Mouse (Mus musculus) Patski (cell line): ENCODE measurements around the gene Nnmt. TPM values are rescaled to one million over a fixed set of nuclear protein-coding genes. Genes with fewer than 3 reads are reported as not detected.

ENCODE experiments used
- ATAC-seq: fragments of 100-300 bp; one replicate; pipeline ENCODE4 v1.8.0; 2021
- CTCF ChIA-PET: fragments of 350-600 bp; sonication (Branson Sonifier 250); formaldehyde crosslinking; loops from one replicate; lab custom pipeline; 2022; ENCODE audit warnings: inconsistent platforms; lab: Charles Lee
- POLR2A ChIA-PET: fragments of 350-600 bp; sonication (Branson Sonifier 250); formaldehyde crosslinking; loops from one replicate; lab custom pipeline; 2022; ENCODE audit warnings: antibody characterized with exemption, inconsistent platforms; lab: Charles Lee
- DNase-seq: peaks from one replicate; pipeline ENCODE4 v3.0.0-alpha.2; 2011; ENCODE audit warnings: low read depth, low spot score
- H3K27me3 ChIP-seq: fragments of 371-371 bp; one replicate; pipeline ENCODE4 v1.5.1; 2021
- CTCF ChIP-seq: fragments of 100-300 bp; IDR thresholded peaks from one replicate; pipeline ENCODE4 v1.5.1; 2021
- in situ Hi-C: fragments of 300-500 bp; cut with MboI; formaldehyde crosslinking; loops from 3 replicates; pipeline ENCODE4 v1.11.1; 2018; ENCODE audit warnings: low pct_unique_long_range_greater_than_20kb, mixed read lengths
- polyA plus RNA-seq: library from polyadenylated mRNA; unstranded; gene quantifications from one replicate; pipeline ENCODE4 v1.2.3, GENCODE M21; 2021

Nnmt gene
- 28.4 TPM for polyA plus RNA-seq

DNA sequence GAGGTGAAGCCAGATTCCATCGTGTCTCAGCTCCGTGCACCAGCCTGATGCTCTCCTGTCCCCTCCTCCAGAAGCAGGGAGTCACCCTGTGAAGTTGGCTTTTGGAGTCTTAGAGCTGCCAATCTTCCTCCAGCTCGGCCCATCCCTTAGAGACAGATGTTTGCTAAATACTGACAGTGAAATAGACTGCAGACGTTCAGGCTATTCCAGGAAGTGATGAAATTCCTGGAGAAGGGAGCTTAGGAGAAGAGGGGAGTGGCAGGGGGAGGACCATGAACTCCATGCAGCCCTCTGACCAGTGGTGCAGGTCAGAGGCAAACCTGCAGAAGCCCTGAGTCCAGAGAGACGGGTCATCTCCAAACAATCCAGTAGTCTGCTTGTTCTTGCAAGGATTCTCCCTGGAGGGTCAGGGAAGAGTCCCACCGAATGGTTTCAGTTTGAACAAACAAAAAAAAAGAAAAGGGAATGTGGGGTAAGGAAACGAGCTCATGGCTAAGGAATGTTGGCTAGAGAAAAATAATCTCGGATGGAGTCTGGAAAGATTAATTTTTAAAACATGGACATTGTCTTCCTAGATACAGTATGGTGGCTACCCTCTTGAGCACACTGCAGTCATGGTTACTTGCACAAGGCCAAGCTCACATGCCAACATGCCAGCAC lies at the start of gene Nnmt:
TSS of gene Nnmt (minus strand) at position 215 of the 660 bp plus-strand sequence.
- no peak for TF ChIP-seq CTCF
- peak; percentile 71 for DNase-seq
- H3K27me3 ChIP-seq: no peaks in the 10 kb centered on the region
- ChIA-PET CTCF (interaction anchor here (0.8 to 2.9 kb wide), 7 partner anchors 9 to 113 kb away, joined by 3 to 10 read pairs (median 5); no protein-coding TSS in a partner anchor), POLR2A (interaction anchor here (0.6 to 1.3 kb wide), 3 partner anchors 13 to 132 kb away, joined by 3 to 5 read pairs (median 3); partner anchors contain the start of genes Gm5617 and Rbm7)
- in situ Hi-C loops: loop anchor here (5.0 to 25.0 kb wide), 3 partner anchors 110 to 1868 kb away; partner anchors contain the start of genes Gm5617 and Rbm7
- peak; percentile 86 for ATAC-seq

DNA sequence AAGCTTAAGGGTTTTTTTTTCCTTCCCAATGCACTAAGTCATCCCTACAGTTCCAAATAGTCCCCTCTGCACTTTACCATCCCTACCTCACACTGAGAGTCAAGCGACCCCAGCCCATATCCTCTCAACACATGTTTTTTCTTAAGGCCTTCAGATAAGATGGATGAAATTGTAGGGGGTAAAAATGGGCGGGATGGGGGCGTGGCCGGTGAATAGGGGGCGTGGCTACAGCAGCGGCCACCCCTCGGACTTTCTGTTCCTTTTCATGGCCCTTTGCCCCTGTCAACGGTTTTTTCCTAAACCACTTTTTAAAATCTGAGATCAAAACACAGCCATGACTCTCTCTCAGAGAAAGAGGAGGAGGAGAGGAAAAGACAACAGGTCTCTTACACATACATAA lies 49.8 kb upstream of the Nnmt start:
- in situ Hi-C loops: no loop called here
- ChIA-PET POLR2A (no interaction called here), CTCF (interaction anchor here (1.5 kb wide), 1 partner anchor 8 kb away, joined by 5 read pairs; no protein-coding TSS in a partner anchor)
- TF ChIP-seq CTCF: no peak
- peaks cover 23% of the 10 kb centered on the region for H3K27me3 ChIP-seq
- ATAC-seq (no peak), DNase-seq (no peak)

DNA sequence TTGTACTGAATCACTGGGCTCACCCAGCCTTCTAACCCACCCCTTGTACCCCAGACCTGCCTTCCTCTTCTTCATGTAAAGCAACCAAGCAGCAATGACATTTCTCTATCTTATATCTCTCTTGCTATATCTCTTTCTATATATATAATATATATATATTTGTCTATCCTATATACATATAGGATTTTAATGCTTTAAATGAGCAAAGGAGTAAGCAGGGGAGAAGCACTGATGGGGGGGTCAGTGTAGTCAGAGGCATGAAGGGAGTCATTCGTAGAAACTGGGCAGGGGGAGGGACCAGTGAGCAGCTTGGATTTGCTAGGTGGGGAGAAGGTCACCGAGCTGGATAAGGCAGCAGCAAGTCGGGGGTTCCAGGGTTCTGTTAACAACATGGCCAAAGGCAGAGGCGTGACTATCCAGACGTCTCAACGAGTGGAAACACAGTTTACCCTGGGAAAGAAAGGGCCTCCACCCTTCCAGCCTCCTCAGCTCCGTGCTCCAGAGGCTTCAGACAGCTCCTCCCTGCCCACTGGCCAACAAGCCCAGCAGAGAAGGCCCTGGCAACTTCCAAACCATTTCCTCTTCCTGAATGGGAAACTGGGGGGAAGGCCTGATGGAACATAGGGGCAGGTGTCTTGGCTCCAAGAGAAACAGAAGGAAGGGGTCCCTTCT lies 48.6 kb upstream of the Nnmt start:
- in situ Hi-C loops: no loop called here
- no peak for ATAC-seq
- POLR2A ChIA-PET: no interaction called here
- CTCF ChIA-PET: no interaction called here
- no peak for TF ChIP-seq CTCF
- H3K27me3 ChIP-seq: peaks cover 31% of the 10 kb centered on the region
- DNase-seq: no peak

DNA sequence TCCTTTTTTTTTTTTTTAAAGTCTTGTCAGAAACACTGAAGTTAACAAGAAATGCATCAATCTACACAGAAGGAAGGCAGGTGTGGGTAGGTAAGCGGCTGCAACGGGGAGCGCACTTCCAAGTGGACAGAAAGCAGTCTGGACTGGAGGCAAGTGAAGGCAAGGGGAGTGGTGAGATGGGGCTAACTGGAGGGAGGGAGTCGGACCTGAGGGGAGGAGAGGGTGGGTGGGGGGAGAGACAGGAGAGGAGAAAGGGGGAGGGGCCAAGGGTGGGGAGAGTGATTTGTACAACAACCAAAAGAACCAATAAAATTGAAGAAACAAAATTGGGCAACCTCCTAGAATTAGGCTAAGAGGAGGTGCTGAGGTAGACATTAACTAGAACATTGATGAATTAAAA lies 47.1 kb upstream of the Nnmt start:
- DNase-seq: no peak
- in situ Hi-C loops: no loop called here
- H3K27me3 ChIP-seq: peaks cover 29% of the 10 kb centered on the region
- ATAC-seq: no peak
- CTCF ChIA-PET: no interaction called here
- POLR2A ChIA-PET: no interaction called here
- no peak for TF ChIP-seq CTCF

DNA sequence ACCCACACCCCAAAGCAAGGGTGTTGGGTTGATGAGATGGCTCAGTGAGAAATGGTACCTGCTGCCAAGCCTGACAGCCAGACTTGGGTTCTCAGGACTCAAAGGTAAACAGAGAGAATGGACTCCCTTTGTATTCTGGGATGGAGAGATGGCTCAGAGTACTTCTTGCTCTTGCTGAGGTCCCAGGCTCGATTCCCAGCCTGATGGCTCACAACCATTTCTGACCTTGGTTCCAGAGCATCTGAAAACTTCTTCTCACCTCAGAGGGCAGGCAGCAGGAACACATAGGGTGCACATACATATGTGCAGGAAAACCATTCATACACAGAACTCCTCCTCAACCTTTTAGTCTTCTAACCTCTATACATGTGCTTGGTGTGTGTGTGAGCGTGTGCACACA lies 45.9 kb upstream of the Nnmt start:
- DNase-seq (no peak), ATAC-seq (no peak)
- no peak for TF ChIP-seq CTCF
- ChIA-PET CTCF (no interaction called here), POLR2A (interaction anchor here (0.6 kb wide), 1 partner anchor 303 kb away, joined by 4 read pairs; no protein-coding TSS in a partner anchor)
- in situ Hi-C loops: no loop called here
- H3K27me3 ChIP-seq: peaks cover 31% of the 10 kb centered on the region

DNA sequence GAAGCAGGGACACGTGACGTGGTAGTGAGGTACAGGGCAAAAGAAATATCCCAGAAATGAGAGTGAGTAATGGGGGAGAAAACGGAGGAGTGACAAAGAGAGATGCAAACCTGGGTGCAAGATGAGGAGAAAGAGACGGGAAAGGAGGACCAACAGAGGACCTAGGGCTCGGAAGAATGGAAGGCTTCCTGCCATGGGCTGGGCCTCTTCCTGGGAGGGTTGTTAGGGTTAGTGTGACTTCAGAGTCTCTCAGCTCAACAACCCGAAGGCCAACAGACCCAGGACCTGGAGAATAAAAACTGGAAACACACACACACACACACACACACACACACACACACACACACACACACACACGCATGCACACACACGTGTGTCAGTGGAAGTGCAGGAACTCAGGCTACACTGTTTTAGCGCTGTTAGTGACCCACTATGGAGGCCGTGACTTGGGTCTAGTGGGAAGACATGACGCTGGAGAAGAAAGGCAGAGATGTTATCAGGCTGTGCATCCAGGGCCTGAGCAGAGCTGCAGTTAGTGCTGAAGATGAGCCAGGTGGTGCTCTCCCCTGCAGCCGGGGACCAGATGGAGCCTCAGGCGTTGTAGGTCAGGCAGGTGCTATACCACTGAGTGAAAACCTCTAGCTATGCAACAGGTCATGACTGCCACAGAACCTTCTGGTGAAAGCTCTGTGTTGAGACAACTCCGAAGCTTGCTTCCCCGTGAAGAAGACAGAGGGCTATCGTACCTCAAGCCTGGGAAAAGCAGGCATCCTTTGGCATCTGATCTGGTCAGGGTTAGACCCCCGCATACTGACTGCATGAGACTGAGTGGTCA lies 45.1 kb upstream of the Nnmt start:
- TF ChIP-seq CTCF: no peak
- ATAC-seq (no peak), DNase-seq (no peak)
- ChIA-PET POLR2A (interaction anchor here (0.6 kb wide), 1 partner anchor 304 kb away, joined by 4 read pairs; no protein-coding TSS in a partner anchor), CTCF (no interaction called here)
- in situ Hi-C loops: loop anchor here (5.0 kb wide), 2 partner anchors 212 to 242 kb away; no protein-coding TSS in a partner anchor
- H3K27me3 ChIP-seq: peaks cover 25% of the 10 kb centered on the region

DNA sequence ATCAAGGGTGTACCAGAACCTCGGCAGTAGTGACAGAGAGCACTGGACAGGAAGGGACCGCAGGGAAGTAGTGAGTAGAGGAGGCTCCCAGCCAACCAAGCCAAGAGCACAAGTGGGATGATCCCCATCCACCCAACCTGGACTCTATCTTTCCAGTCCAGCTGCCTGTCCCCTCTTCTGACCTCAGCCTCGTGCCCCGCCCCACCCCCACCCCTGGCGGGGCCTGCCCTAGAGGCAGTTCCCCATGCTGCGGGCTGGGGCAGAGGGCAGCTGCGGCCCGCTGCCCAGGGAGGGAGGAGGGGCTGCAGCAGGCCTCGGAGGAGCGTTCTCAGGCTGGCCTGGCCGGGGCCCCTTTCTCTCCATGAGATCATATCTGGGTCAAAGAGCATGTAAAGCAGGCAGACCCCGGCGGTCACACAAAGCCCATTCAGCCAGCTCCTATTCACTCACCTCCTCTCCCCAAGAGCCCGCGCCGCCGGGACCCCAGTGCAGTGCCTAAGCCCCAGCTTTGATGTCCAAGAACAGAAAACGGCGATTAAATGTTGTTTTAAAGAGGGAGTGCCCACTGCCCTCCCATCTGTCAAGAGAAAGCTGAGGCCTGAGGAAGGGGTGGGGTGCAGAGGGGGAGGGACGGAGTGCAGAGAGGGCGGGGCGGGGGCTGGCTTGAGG lies 44.3 kb upstream of the Nnmt start:
- POLR2A ChIA-PET: no interaction called here
- no peak for DNase-seq
- CTCF ChIA-PET: no interaction called here
- no peak for ATAC-seq
- TF ChIP-seq CTCF: no peak
- peaks cover 24% of the 10 kb centered on the region for H3K27me3 ChIP-seq
- in situ Hi-C loops: loop anchor here (5.0 kb wide), 2 partner anchors 213 to 243 kb away; no protein-coding TSS in a partner anchor

DNA sequence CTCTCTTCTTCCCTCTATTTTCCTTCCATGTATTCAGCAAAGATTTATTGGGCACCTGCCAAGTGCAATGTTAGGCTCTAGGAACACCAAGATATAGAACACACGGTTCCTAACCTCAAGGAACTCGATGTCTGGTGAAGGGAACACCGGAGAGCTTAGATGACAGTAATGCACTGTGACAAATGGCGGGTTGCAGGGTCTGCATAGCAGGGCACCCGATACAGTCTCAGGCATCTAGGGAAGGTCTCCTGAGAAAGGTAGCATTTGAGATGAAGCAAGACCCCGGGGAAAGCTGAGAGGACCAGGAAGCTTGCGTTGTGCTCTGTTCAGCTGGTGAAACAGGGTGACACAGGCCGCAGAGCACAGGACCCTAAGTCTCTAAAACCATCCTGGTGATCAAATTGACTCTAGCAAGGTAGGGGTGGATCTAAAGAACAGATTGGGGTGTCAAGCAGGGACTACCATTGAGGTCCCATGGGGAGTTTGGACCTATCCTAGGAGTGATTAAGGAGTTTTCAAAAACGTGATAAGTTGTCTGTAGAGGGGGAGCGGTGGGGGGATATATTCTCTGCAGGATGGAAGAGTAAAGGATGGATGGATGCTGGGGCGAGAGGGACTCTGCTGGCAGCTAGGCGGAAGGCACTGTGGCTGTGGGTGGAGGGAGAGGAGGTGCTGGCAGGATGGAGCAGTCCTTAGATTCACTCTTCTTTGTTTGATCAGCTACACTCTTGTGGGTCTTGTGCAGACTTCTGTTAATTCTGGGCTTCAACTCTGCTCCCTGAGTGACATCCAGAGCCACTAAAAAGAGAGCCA lies 43.5 kb upstream of the Nnmt start:
- no peak for DNase-seq
- in situ Hi-C loops: loop anchor here (5.0 kb wide), 2 partner anchors 214 to 244 kb away; no protein-coding TSS in a partner anchor
- POLR2A ChIA-PET: no interaction called here

More for the DNA sequence above, 43.5 kb upstream of the Nnmt start:
- peaks cover 29% of the 10 kb centered on the region for H3K27me3 ChIP-seq
- no peak for TF ChIP-seq CTCF
- CTCF ChIA-PET: interaction anchor here (1.0 to 4.3 kb wide), 4 partner anchors 9 to 324 kb away, joined by 3 to 31 read pairs (median 13); no protein-coding TSS in a partner anchor
- ATAC-seq: no peak
